Mouse (Mus musculus): Measurements from ENCODE around the gene Ehbp1l1. TPM values are rescaled to one million over a fixed set of nuclear protein-coding genes. Genes with fewer than 3 reads are reported as not detected.

The Ehbp1l1 gene
- total and polyA plus RNA-seq, 2 experiments, result 5.1 to 8.3 TPM

DNA sequence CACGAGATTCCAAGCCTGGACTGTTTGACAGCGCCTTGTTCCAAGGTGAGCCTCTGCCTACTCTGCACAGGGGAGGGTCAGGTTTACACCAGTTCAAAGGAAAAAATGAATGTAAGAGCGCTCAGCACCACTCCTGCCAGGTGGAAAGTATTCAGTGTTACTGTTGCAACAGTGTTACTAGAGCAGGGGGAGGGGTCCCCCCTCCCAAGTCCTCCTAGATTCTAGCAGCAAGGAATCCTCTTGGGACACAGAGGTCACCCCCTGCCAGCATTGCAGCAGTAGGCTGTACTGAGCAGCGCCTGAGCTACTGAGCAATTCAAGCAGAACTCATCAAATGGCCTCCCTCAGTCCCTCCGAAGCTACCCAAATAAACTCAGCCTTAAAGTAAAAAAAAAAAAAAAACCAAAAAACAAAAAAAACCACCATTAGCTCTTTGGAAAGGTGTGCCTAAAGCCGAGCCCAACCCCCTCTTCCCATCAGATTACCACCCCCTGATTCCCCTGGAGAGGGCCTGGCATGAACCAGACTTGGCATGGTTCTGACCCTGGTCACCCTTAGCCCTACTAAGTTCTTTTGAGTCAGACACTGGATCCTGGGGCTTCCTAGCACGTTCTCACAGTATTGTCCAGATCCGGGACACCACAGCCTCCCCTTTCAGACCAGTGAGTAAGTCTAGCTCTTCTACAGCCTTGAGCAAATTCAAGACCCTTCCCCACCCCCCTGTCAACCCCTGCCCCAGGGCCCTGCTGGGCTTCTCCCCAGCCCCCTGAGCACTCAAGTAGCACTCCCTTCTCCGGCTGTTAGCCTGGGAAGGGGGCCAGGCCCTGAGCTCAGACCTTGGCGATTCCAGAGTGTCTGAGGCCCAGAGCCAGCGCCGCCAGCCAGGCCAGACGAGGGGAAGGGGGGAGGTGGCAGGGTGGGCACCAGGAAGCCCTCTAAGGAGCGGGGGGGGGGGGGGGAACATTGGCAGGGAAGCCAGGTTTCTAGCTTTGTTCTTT, 14.5 kb upstream of the Ehbp1l1 start, which contains the start of gene Ltbp3:
Gene Ltbp3 (plus strand): TSS at position 585 of the 998 bp plus-strand sequence.
- WGBS, result 70% methylated on average over 14 of the region's 14 CpGs

DNA sequence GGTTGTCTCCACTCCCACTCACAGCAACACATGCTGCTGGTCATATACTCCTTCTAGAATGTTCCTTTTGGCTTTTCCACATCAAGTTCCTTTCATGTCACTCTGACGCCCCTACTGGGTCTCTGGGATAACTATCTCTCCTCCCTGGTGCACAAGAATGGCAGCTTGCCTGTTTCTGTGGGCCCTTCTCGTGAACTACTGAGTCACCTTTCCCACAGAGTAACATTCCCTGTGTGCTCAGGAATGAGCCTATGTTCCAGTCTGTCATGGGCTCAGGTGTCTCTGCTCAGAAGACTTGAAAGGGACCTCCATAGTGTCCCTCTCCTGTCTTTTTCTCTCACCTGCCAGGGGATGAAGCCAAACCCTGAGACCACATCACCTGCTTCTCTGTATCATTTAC, 13.3 kb upstream of the Ehbp1l1 start:
- Histone ChIP-seq H3K4me1 (ENCODE audit: control insufficient read depth, insufficient read depth, low read length) (no peaks in the 10 kb centered on the region), H3K36me3 (ENCODE audit: control insufficient read depth, insufficient read depth, low read length) (no peaks in the 10 kb centered on the region), H3K9ac (ENCODE audit: low read depth, low read length) (no peak overlapping the region), H3K79me2 (ENCODE audit: control insufficient read depth, insufficient read depth, low read length) (no peaks in the 10 kb centered on the region), H3K27ac (replicated peaks; ENCODE audit: insufficient read depth, low read depth, low read length) (no peak overlapping the region), H3K27me3 (ENCODE audit: control insufficient read depth, insufficient read depth, low read length) (peaks cover 5% of the 10 kb centered on the region), H3K4me3 (ENCODE audit: insufficient read depth, low read depth, low read length) (no peak overlapping the region)
- TF ChIP-seq CTCF (IDR thresholded peaks at IDR 0.05; ENCODE audit: low read depth, low read length), result no peak
- no peak for DNase-seq (ENCODE audit: extremely low read depth, low read depth, low spot score)
- 76% methylated on average over 2 of the region's 2 CpGs for WGBS

More for the DNA sequence above, 14.5 kb upstream of the Ehbp1l1 start, which contains the start of gene Ltbp3:
- peak within 1 kb of the TSS; percentile 57; the same call in 1 of the 2 replicates for H3K4me3 ChIP-seq (ENCODE audit: insufficient read depth, low read depth, low read length)
- H3K27me3 ChIP-seq (ENCODE audit: control insufficient read depth, insufficient read depth, low read length), result peaks cover 5% of the 10 kb centered on the region
- H3K27ac ChIP-seq (replicated peaks; ENCODE audit: insufficient read depth, low read depth, low read length), result no peak within 1 kb of the TSS
- no peak for DNase-seq (ENCODE audit: extremely low read depth, low read depth, low spot score)
- H3K79me2 ChIP-seq (ENCODE audit: control insufficient read depth, insufficient read depth, low read length), result no peaks in the 10 kb centered on the region
- H3K4me1 ChIP-seq (ENCODE audit: control insufficient read depth, insufficient read depth, low read length), result no peaks in the 10 kb centered on the region
- no peaks in the 10 kb centered on the region for H3K36me3 ChIP-seq (ENCODE audit: control insufficient read depth, insufficient read depth, low read length)
- TF ChIP-seq POLR2A (IDR thresholded peaks at IDR 0.05; ENCODE audit: extremely low read depth, insufficient read depth, low read length), result no peak
- TF ChIP-seq CTCF (IDR thresholded peaks at IDR 0.05; ENCODE audit: low read depth, low read length), result no peak
- peak within 1 kb of the TSS; percentile 63; the same call in 1 of the 2 replicates for H3K9ac ChIP-seq (ENCODE audit: low read depth, low read length)

DNA sequence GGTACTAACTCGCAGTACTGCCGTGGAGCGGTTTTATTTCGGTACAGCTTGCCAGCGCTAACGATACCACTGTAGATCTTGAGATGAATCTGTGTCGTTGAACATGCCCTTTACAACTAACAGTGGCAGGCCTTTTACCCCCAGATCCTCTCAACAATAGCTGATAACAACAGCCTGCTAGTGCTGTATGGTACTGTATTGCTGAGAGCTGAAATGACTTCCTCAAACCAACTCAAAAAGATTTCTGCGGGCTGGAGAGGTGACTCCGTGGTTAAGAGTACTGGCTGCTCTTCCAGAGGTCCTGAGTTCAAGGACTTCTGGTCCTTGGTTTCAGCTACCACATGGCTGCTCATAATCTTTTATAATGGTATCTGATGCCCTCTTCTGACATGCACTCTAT, 8.2 kb upstream of the Ehbp1l1 start:
- DNase-seq (ENCODE audit: extremely low read depth, low read depth, low spot score), result no peak
- 78% methylated on average over 9 of the region's 9 CpGs for WGBS
- no peak for TF ChIP-seq CTCF (IDR thresholded peaks at IDR 0.05; ENCODE audit: low read depth, low read length)
- TF ChIP-seq POLR2A (IDR thresholded peaks at IDR 0.05; ENCODE audit: extremely low read depth, insufficient read depth, low read length), result no peak

DNA sequence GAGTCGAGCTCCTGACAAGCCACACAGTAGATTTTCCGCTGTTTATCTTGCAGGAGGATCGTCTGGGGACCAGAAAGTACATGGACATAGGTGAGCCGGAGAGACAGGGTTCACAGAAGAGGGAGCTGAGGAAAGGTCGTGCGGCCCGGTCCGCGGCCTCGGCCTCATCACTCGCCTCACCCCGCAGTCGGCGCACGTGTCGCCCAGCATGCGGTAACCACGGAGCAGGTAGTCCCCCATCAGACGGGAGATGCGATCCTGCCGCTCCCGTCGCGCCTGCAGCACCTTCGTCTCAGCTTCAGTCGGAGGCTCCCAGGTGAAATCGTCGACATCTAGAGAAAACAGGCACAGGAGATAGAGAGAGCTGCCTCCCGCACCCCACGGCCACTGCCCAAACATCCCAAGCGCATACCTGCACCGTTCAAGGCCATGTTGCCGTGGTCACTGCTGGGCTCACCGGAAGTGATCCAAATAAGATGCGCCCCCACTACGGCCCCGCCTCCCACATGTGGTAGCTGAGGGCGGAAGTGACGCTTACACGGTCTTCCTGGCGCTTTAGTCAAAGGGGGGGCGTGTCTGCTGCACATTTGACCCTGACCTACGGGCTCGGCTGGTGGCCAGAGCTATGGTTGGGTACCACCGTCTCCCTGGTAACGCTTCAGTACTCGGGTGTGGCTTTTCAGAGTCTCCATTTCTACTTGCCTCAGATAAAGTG, 5.3 kb upstream of the Ehbp1l1 start:
- H3K27ac ChIP-seq (replicated peaks; ENCODE audit: insufficient read depth, low read depth, low read length), result peak overlapping the region; percentile 2; the same call in 1 of the 2 replicates
- no peak for TF ChIP-seq CTCF (IDR thresholded peaks at IDR 0.05; ENCODE audit: low read depth, low read length)
- peak; percentile 63 for TF ChIP-seq POLR2A (IDR thresholded peaks at IDR 0.05; ENCODE audit: extremely low read depth, insufficient read depth, low read length)
- no peaks in the 10 kb centered on the region for H3K36me3 ChIP-seq (ENCODE audit: control insufficient read depth, insufficient read depth, low read length)
- peak overlapping the region; percentile 75 for H3K4me3 ChIP-seq (ENCODE audit: insufficient read depth, low read depth, low read length)
- peaks cover 15% of the 10 kb centered on the region for H3K4me1 ChIP-seq (ENCODE audit: control insufficient read depth, insufficient read depth, low read length)
- peak; percentile 83 for DNase-seq (ENCODE audit: extremely low read depth, low read depth, low spot score)
- H3K9ac ChIP-seq (ENCODE audit: low read depth, low read length), result peak overlapping the region; percentile 67
- under 1% methylated on average over 47 of the region's 47 CpGs for WGBS
- H3K27me3 ChIP-seq (ENCODE audit: control insufficient read depth, insufficient read depth, low read length), result no peaks in the 10 kb centered on the region
- no peaks in the 10 kb centered on the region; the same call in 1 of the 2 replicates for H3K79me2 ChIP-seq (ENCODE audit: control insufficient read depth, insufficient read depth, low read length)

More for the DNA sequence above, 8.2 kb upstream of the Ehbp1l1 start:
- no peak overlapping the region for H3K27ac ChIP-seq (replicated peaks; ENCODE audit: insufficient read depth, low read depth, low read length)
- H3K79me2 ChIP-seq (ENCODE audit: control insufficient read depth, insufficient read depth, low read length), result no peaks in the 10 kb centered on the region; the same call in 1 of the 2 replicates
- peaks cover 7% of the 10 kb centered on the region; the same call in 1 of the 2 replicates for H3K4me1 ChIP-seq (ENCODE audit: control insufficient read depth, insufficient read depth, low read length)
- H3K4me3 ChIP-seq (ENCODE audit: insufficient read depth, low read depth, low read length), result no peak overlapping the region
- no peak overlapping the region for H3K9ac ChIP-seq (ENCODE audit: low read depth, low read length)
- H3K36me3 ChIP-seq (ENCODE audit: control insufficient read depth, insufficient read depth, low read length), result no peaks in the 10 kb centered on the region
- H3K27me3 ChIP-seq (ENCODE audit: control insufficient read depth, insufficient read depth, low read length), result no peaks in the 10 kb centered on the region

DNA sequence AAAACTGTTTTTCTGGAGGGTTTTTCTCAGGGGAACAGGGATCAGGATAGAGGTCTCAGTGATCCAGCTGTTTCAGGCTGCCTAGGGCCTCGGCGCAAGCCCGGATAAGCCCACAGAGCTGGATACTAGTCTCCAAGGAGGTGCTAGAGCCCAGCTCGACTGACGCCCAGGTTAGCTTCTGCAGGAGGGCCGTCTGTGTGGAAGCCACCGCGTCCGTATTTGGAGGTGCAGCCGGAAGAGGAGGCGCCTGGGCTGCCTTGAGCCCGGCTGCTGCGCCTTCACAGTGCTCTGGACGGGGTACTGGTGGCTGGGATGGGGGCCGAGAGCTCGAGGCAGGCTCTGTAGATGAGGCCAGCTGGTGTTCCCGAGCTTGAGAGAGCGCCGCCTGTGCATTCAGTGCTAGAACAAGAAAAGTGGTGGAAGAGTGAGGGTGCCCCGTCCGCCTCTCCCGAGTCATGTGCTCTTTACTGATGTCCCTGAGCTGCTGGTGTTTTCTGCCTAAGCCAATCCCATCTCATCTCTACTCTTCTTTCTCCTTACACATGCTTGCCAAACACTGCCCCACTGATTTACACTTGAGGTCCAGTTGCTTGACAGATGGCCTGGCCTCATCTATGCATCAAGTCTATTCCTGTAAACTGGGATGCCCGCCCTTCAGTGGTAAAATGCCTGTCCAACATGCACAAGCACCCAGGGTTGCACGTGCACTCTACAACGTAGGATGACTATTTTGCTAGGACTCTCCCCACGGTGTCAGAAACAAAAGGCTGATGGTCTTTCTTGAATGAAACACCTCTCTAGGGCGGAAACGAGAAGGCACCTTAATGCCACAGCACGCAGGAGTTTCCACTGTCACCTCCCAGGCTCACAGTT, 4.4 kb upstream of the Ehbp1l1 start:
- H3K27me3 ChIP-seq (ENCODE audit: control insufficient read depth, insufficient read depth, low read length), result no peaks in the 10 kb centered on the region
- no peaks in the 10 kb centered on the region for H3K36me3 ChIP-seq (ENCODE audit: control insufficient read depth, insufficient read depth, low read length)
- TF ChIP-seq CTCF (IDR thresholded peaks at IDR 0.05; ENCODE audit: low read depth, low read length) (no peak), POLR2A (IDR thresholded peaks at IDR 0.05; ENCODE audit: extremely low read depth, insufficient read depth, low read length) (no peak)
- no peak overlapping the region for H3K27ac ChIP-seq (replicated peaks; ENCODE audit: insufficient read depth, low read depth, low read length)
- no peak for DNase-seq (ENCODE audit: extremely low read depth, low read depth, low spot score)
- no peak overlapping the region for H3K4me3 ChIP-seq (ENCODE audit: insufficient read depth, low read depth, low read length)
- H3K9ac ChIP-seq (ENCODE audit: low read depth, low read length), result no peak overlapping the region
- 82% methylated on average over 29 of the region's 29 CpGs for WGBS
- H3K79me2 ChIP-seq (ENCODE audit: control insufficient read depth, insufficient read depth, low read length), result no peaks in the 10 kb centered on the region; the same call in 1 of the 2 replicates
- H3K4me1 ChIP-seq (ENCODE audit: control insufficient read depth, insufficient read depth, low read length), result peaks cover 15% of the 10 kb centered on the region

All from liver, adult 2 months (tissue).